Mouse (Mus musculus) cerebellum, adult 2 months (tissue): ENCODE measurements at regions not wholly inside any gene's neighbourhood (a gene's known extent, or its start where the extent isn't known, plus 50 kb on each side); places are given as distances from the start of the nearest gene placed in this dataset.

ENCODE experiments used
- CTCF ChIP-seq: fragments of 200-500 bp; IDR thresholded peaks from 2 replicates; pipeline ENCODE4 v1.5.1; 2011; ENCODE audit warnings: low read depth, mild to moderate bottlenecking, control low read depth, low read length, moderate library complexity, borderline replicate concordance; ENCODE audit not compliant: insufficient read depth
- POLR2A ChIP-seq: fragments of 200-500 bp; IDR thresholded peaks from 2 replicates; pipeline ENCODE4 v1.6.1; 2011; ENCODE audit warnings: low read length, control low read depth, borderline replicate concordance; ENCODE audit not compliant: insufficient read depth

DNA sequence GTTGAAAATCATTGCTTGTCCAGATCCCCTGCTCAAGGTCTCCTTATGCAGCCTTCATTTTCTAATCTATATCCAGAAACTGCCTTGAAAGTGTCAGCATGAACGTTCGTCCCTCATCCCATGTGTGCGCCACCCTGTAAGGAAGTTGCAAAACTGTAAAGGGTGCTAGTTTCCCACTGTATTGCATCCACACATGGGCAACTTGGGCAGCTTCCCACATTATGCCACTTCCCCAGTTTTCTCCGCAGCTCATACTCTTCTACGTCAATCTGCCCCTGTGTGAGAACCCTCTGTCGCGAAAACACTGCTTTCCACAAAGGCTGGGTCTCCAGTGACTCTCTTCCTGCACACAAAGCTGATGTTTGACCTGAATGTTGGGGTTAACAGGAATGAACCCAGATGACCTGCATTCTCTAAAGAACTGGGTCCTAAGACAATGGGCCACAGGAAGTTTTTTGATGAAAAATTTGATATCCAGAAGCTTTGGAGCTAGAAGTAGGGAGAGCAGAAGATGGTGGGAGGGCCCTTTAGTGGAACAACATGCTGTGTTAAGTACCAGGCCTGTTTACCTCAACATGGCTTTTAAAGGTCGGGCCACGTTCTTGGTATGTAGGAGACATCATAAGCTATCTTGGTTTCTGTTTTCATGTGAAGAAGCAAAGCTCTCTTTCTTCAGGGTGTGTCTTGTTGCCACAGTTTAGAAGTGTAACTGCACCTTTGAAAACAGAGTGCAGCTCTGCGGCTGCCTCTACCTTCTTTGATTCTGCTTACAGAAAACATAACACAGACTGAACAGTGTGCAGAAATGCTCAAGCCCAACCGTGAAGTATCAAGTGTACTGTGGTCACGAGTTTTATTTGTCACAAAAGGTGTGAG lies 289.9 kb downstream of the Ets1 start:
- TF ChIP-seq CTCF (no peak), POLR2A (no peak)
